Mouse (Mus musculus) liver, embryonic 12.5 days (tissue): ENCODE data around the gene Zfp1. TPM values are rescaled to one million over a fixed set of nuclear protein-coding genes. Genes with fewer than 3 reads are reported as not detected.

Experiments used
- ATAC-seq: fragments of 200-750 bp; cut with Nextera tagmentation; 2 replicates; pipeline ENCODE4 v1.8.0; 2017; ENCODE audit warnings: moderate number of reproducible peaks, mild to moderate bottlenecking, moderate library complexity
- H3K27ac ChIP-seq: fragments of 300-500 bp; sonication (generic); 2 replicates; pipeline ENCODE4 v1.5.1; 2016; ENCODE audit warnings: mild to moderate bottlenecking
- H3K27me3 ChIP-seq: fragments of 300-500 bp; sonication (generic); replicated peaks from 2 replicates; pipeline ENCODE4 v1.6.1; 2016; ENCODE audit warnings: mild to moderate bottlenecking, moderate library complexity
- H3K36me3 ChIP-seq: fragments of 300-500 bp; sonication (generic); 2 replicates; pipeline ENCODE4 v1.6.1; 2016; ENCODE audit warnings: mild to moderate bottlenecking, moderate library complexity
- H3K4me1 ChIP-seq: fragments of 300-500 bp; sonication (generic); 2 replicates; pipeline ENCODE4 v1.6.1; 2016
- H3K4me2 ChIP-seq: fragments of 300-500 bp; sonication (generic); 2 replicates; pipeline ENCODE4 v1.6.1; 2016; ENCODE audit warnings: mild to moderate bottlenecking, moderate library complexity
- H3K4me3 ChIP-seq: fragments of 300-500 bp; sonication (generic); 2 replicates; pipeline ENCODE4 v1.5.1; 2016; ENCODE audit warnings: mild to moderate bottlenecking, moderate library complexity
- H3K9ac ChIP-seq: fragments of 300-500 bp; sonication (generic); 2 replicates; pipeline ENCODE4 v1.6.1; 2016; ENCODE audit warnings: mild to moderate bottlenecking, moderate library complexity
- H3K9me3 ChIP-seq: fragments of 300-500 bp; sonication (generic); replicated peaks from 2 replicates; pipeline ENCODE4 v1.6.1; 2016; ENCODE audit warnings: mild to moderate bottlenecking, moderate library complexity
- WGBS: fragments of 180-500 bp; shearing (Covaris S2); methylation state at CpG from one replicate; pipeline ENCODE4 v1.1.7; 2016; ENCODE audit not compliant: insufficient replicate concordance; 5-methylcytosine and 5-hydroxymethylcytosine counted together
- polyA plus RNA-seq: library from polyadenylated mRNA; unstranded; fragments of >200 nt; fragmentation: Nextera tagmentation; extraction: Ambion mirVana; gene quantifications from 2 replicates; pipeline ENCODE4 v1.2.1, GENCODE M21; 2016

The Zfp1 gene
- polyA plus RNA-seq, 1 experiment from 2014 or later: 8.4 TPM

GRCm38 (mm10) chr8:111681153-111681552 is 38.0 kb downstream of the Zfp1 start:
- no peaks in the 10 kb centered on the region for H3K4me1 ChIP-seq
- H3K27ac ChIP-seq: no peak overlapping the region
- peaks cover 45% of the 10 kb centered on the region for H3K27me3 ChIP-seq
- no peak overlapping the region for H3K4me3 ChIP-seq
- H3K9ac ChIP-seq: no peak overlapping the region
- no peak overlapping the region for H3K4me2 ChIP-seq
- ATAC-seq: no peak
- 0 out of 2 replicates have a peak, but pooled peaks cover 4% of the 10 kb centered on the region for H3K9me3 ChIP-seq
- WGBS: 55% methylated on average over 11 of the region's 11 CpGs
- H3K36me3 ChIP-seq: no peaks in the 10 kb centered on the region

- no peak overlapping the region for H3K9ac ChIP-seq
- H3K4me2 ChIP-seq: no peak overlapping the region
- H3K9me3 ChIP-seq: no peaks in the 10 kb centered on the region
- H3K27me3 ChIP-seq: peaks cover 54% of the 10 kb centered on the region
- no peak overlapping the region for H3K27ac ChIP-seq
- WGBS: 22% methylated on average over 9 of the region's 9 CpGs
- ATAC-seq: no peak
- no peak overlapping the region for H3K4me3 ChIP-seq
- H3K36me3 ChIP-seq: no peaks in the 10 kb centered on the region
- H3K4me1 ChIP-seq: no peaks in the 10 kb centered on the region
These were observed 39.3 kb downstream of the Zfp1 start for GRCm38 (mm10) chr8:111682521-111682920.

- H3K27me3 ChIP-seq: peaks cover 30% of the 10 kb centered on the region
- no peaks in the 10 kb centered on the region for H3K9me3 ChIP-seq
- no peaks in the 10 kb centered on the region for H3K4me1 ChIP-seq
- H3K4me3 ChIP-seq: no peak overlapping the region
- 66% methylated on average over 13 of the region's 13 CpGs for WGBS
- ATAC-seq: no peak
- H3K4me2 ChIP-seq: no peak overlapping the region
- no peaks in the 10 kb centered on the region for H3K36me3 ChIP-seq
- H3K9ac ChIP-seq: no peak overlapping the region
- no peak overlapping the region for H3K27ac ChIP-seq
These were observed 43.7 kb downstream of the Zfp1 start for GRCm38 (mm10) chr8:111686881-111687280.

- no peaks in the 10 kb centered on the region for H3K36me3 ChIP-seq
- WGBS: 48% methylated on average over 2 of the region's 2 CpGs
- H3K4me1 ChIP-seq: peaks cover 4% of the 10 kb centered on the region; the same call in 1 of the 2 replicates
- ATAC-seq: no peak
- H3K4me2 ChIP-seq: no peak within 1 kb of the TSS
- H3K9me3 ChIP-seq: no peaks in the 10 kb centered on the region
- no peak within 1 kb of the TSS for H3K27ac ChIP-seq
- peaks cover 24% of the 10 kb centered on the region for H3K27me3 ChIP-seq
- no peak within 1 kb of the TSS for H3K9ac ChIP-seq
- H3K4me3 ChIP-seq: no peak within 1 kb of the TSS
These were observed 47.8 kb downstream of the Zfp1 start, which contains the start of gene Ctrb1 for GRCm38 (mm10) chr8:111690960-111691445. Gene Ctrb1 (minus strand): TSS chr8:111691010.

- Histone ChIP-seq H3K27ac (no peak overlapping the region), H3K36me3 (no peaks in the 10 kb centered on the region), H3K9ac (no peak overlapping the region), H3K9me3 (no peaks in the 10 kb centered on the region), H3K27me3 (peaks cover 25% of the 10 kb centered on the region), H3K4me1 (peaks cover 4% of the 10 kb centered on the region; the same call in 1 of the 2 replicates), H3K4me2 (no peak overlapping the region), H3K4me3 (no peak overlapping the region)
- no peak for ATAC-seq
- WGBS: 49% methylated on average over 6 of the region's 6 CpGs
These were observed 50.1 kb downstream of the Zfp1 start for GRCm38 (mm10) chr8:111693261-111693741.

- Histone ChIP-seq H3K9me3 (no peaks in the 10 kb centered on the region), H3K9ac (no peak overlapping the region), H3K4me1 (peaks cover 4% of the 10 kb centered on the region; the same call in 1 of the 2 replicates), H3K4me3 (no peak overlapping the region), H3K36me3 (no peaks in the 10 kb centered on the region), H3K4me2 (no peak overlapping the region), H3K27me3 (peaks cover 25% of the 10 kb centered on the region), H3K27ac (no peak overlapping the region)
- ATAC-seq: no peak
- WGBS: 46% methylated on average over 7 of the region's 7 CpGs
These were observed 52.2 kb downstream of the Zfp1 start for GRCm38 (mm10) chr8:111695441-111695840.

- 60% methylated on average over 10 of the region's 10 CpGs for WGBS
- no peaks in the 10 kb centered on the region for H3K9me3 ChIP-seq
- no peaks in the 10 kb centered on the region for H3K36me3 ChIP-seq
- ATAC-seq: no peak
- no peak overlapping the region for H3K4me2 ChIP-seq
- no peak overlapping the region for H3K4me3 ChIP-seq
- peaks cover 23% of the 10 kb centered on the region for H3K27me3 ChIP-seq
- peaks cover 4% of the 10 kb centered on the region; the same call in 1 of the 2 replicates for H3K4me1 ChIP-seq
- H3K9ac ChIP-seq: no peak overlapping the region
- no peak overlapping the region for H3K27ac ChIP-seq
These were observed 54.5 kb downstream of the Zfp1 start for GRCm38 (mm10) chr8:111697655-111698054.

- WGBS: 12% methylated on average over 1 of the region's 1 CpGs
- Histone ChIP-seq H3K4me1 (no peaks in the 10 kb centered on the region), H3K27ac (no peak overlapping the region), H3K4me2 (no peak overlapping the region), H3K9me3 (no peaks in the 10 kb centered on the region), H3K4me3 (no peak overlapping the region), H3K36me3 (no peaks in the 10 kb centered on the region), H3K9ac (no peak overlapping the region), H3K27me3 (peaks cover 20% of the 10 kb centered on the region)
- no peak for ATAC-seq
These were observed 55.8 kb downstream of the Zfp1 start for GRCm38 (mm10) chr8:111699035-111699434.

GRCm38 (mm10) chr8:111700201-111700600 is 57.0 kb downstream of the Zfp1 start:
- no peak overlapping the region for H3K27ac ChIP-seq
- ATAC-seq: no peak
- 65% methylated on average over 3 of the region's 3 CpGs for WGBS
- H3K4me3 ChIP-seq: no peak overlapping the region
- no peak overlapping the region for H3K9ac ChIP-seq
- H3K27me3 ChIP-seq: peaks cover 18% of the 10 kb centered on the region
- H3K4me1 ChIP-seq: peaks cover 7% of the 10 kb centered on the region
- no peaks in the 10 kb centered on the region for H3K36me3 ChIP-seq
- H3K4me2 ChIP-seq: no peak overlapping the region
- no peaks in the 10 kb centered on the region for H3K9me3 ChIP-seq

GRCm38 (mm10) chr8:111700740-111701139 is 57.5 kb downstream of the Zfp1 start:
- H3K27ac ChIP-seq: no peak overlapping the region
- H3K9me3 ChIP-seq: no peaks in the 10 kb centered on the region
- H3K4me1 ChIP-seq: peaks cover 11% of the 10 kb centered on the region
- H3K27me3 ChIP-seq: peaks cover 17% of the 10 kb centered on the region
- H3K4me3 ChIP-seq: no peak overlapping the region
- ATAC-seq: no peak
- H3K9ac ChIP-seq: no peak overlapping the region
- 72% methylated on average over 5 of the region's 5 CpGs for whole genome bisulfite sequencing
- no peaks in the 10 kb centered on the region for H3K36me3 ChIP-seq
- no peak overlapping the region for H3K4me2 ChIP-seq

- no peak for ATAC-seq
These were observed 58.2 kb downstream of the Zfp1 start for GRCm38 (mm10) chr8:111701380-111701779.

GRCm38 (mm10) chr8:111704585-111704984 is 61.4 kb downstream of the Zfp1 start:
- H3K9me3 ChIP-seq: no peaks in the 10 kb centered on the region
- ATAC-seq: no peak
- H3K4me2 ChIP-seq: no peak overlapping the region
- H3K27ac ChIP-seq: 0 out of 2 replicates have a peak overlapping the region, but pooled peaks have one; percentile 36
- H3K4me1 ChIP-seq: peaks cover 23% of the 10 kb centered on the region
- H3K4me3 ChIP-seq: no peak overlapping the region
- no peaks in the 10 kb centered on the region for H3K36me3 ChIP-seq
- 75% methylated on average over 12 of the region's 12 CpGs for WGBS
- peaks cover 15% of the 10 kb centered on the region for H3K27me3 ChIP-seq
- no peak overlapping the region for H3K9ac ChIP-seq

More at GRCm38 (mm10) chr8:111701380-111701779, 58.2 kb downstream of the Zfp1 start:
- Histone ChIP-seq H3K36me3 (no peaks in the 10 kb centered on the region), H3K27me3 (peaks cover 20% of the 10 kb centered on the region), H3K27ac (no peak overlapping the region), H3K4me3 (no peak overlapping the region), H3K4me2 (no peak overlapping the region), H3K9me3 (no peaks in the 10 kb centered on the region), H3K4me1 (peaks cover 18% of the 10 kb centered on the region), H3K9ac (no peak overlapping the region)
- 60% methylated on average over 9 of the region's 9 CpGs for WGBS
